Mouse (Mus musculus) MEL (cell line): ENCODE measurements around the gene 4930503B20Rik.

Experiments
- CHD1 ChIP-seq: IDR thresholded peaks from 2 replicates; pipeline ENCODE4 v1.6.1; 2012; ENCODE audit warnings: low read depth, mild to moderate bottlenecking, inconsistent platforms, low read length, improper control_type of control experiment
- CTCF ChIP-seq, 3 experiments: IDR thresholded peaks in 2 of 3; conservative IDR thresholded peaks in 1 of 3; 2 replicates each; pipeline ENCODE4 v1.5.1; 2011 to 2012; ENCODE audit warnings: low read length in 3 of 3, low read depth in 2 of 3, mild to moderate bottlenecking in 2 of 3, improper control_type of control experiment in 1 of 3, inconsistent platforms in 1 of 3, mixed read lengths in 1 of 3, moderate library complexity in 1 of 3; ENCODE audit not compliant: control insufficient read depth in 1 of 3, insufficient read depth in 1 of 3, poor library complexity in 1 of 3, severe bottlenecking in 1 of 3
- ELF1 ChIP-seq: IDR thresholded peaks from 2 replicates; pipeline ENCODE4 v1.6.1; 2014; ENCODE audit warnings: low read depth, mild to moderate bottlenecking, inconsistent platforms, low read length, improper control_type of control experiment, moderate library complexity
- EP300 ChIP-seq, 2 experiments: IDR thresholded peaks; 2 replicates each; pipeline ENCODE4 v1.6.1; 2011; ENCODE audit warnings: improper control_type of control experiment in 2 of 2, low read length in 2 of 2, low read depth in 1 of 2, mild to moderate bottlenecking in 1 of 2
- GATA1 ChIP-seq: IDR thresholded peaks from 2 replicates; pipeline ENCODE4 v1.6.1; 2011; ENCODE audit warnings: low read depth, low read length, improper control_type of control experiment
- MAFK ChIP-seq: IDR thresholded peaks from 2 replicates; pipeline ENCODE4 v1.6.1; 2011; ENCODE audit warnings: low read depth, mild to moderate bottlenecking, low read length, improper control_type of control experiment, borderline replicate concordance
- MAX ChIP-seq: IDR thresholded peaks from 2 replicates; pipeline ENCODE4 v1.6.1; 2011; ENCODE audit warnings: low read length, improper control_type of control experiment
- MEF2A ChIP-seq: IDR thresholded peaks from 2 replicates; pipeline ENCODE4 v1.6.1; 2014; ENCODE audit warnings: low read depth, mild to moderate bottlenecking, inconsistent platforms, low read length, improper control_type of control experiment; ENCODE audit not compliant: poor library complexity, insufficient replicate concordance, severe bottlenecking; ENCODE audit errors: extremely low read depth
- POLR2A ChIP-seq, 2 experiments: IDR thresholded peaks; 2 replicates each; pipeline ENCODE4 v1.6.1; 2011 to 2012; ENCODE audit warnings: low read length in 2 of 2, mild to moderate bottlenecking in 2 of 2, control low read depth in 1 of 2, improper control_type of control experiment in 1 of 2, low read depth in 1 of 2, moderate library complexity in 1 of 2; ENCODE audit not compliant: control insufficient read depth in 1 of 2, insufficient read depth in 1 of 2, poor library complexity in 1 of 2
- RAD21 ChIP-seq: IDR thresholded peaks from 2 replicates; pipeline ENCODE4 v1.6.1; 2011; ENCODE audit warnings: mild to moderate bottlenecking, low read depth, low read length, improper control_type of control experiment
- SIN3A ChIP-seq: IDR thresholded peaks from 2 replicates; pipeline ENCODE4 v1.6.1; 2012; ENCODE audit warnings: low read length, improper control_type of control experiment, inconsistent platforms
- USF1 ChIP-seq: IDR thresholded peaks from 2 replicates; pipeline ENCODE4 v1.6.1; 2014; ENCODE audit warnings: low read depth, mild to moderate bottlenecking, inconsistent platforms, low read length, improper control_type of control experiment, moderate library complexity
- USF2 ChIP-seq, 2 experiments: IDR thresholded peaks; 2 replicates each; pipeline ENCODE4 v1.6.1; 2011 to 2012; ENCODE audit warnings: improper control_type of control experiment in 2 of 2, low read length in 2 of 2, borderline replicate concordance in 1 of 2, inconsistent platforms in 1 of 2, low read depth in 1 of 2, mild to moderate bottlenecking in 1 of 2; ENCODE audit not compliant: insufficient read depth in 1 of 2

DNA sequence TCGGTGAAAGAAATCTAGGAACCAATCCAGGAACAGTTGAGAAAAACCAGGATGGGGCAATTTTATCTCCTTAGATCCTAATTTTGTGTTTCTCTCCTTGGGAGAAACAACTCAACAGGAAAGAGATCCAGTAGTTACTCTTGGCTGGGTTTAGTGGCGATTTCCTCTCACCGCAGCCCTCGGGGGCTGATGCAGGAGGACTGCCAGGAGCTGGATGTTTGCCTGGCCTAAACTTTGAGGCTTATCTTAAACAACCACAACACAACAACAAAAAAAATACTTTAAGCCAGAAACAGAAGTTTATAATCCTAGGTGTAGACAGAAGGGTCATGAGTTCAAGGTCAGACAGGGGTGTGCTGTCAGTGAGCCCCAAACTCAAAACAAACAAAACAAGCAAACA, 39.3 kb downstream of the 4930503B20Rik start:
- TF ChIP-seq CTCF (IDR thresholded peaks at IDR 0.05 in 2 of 3, conservative IDR thresholded peaks at IDR 0.05 in 1 of 3; ENCODE audit: control insufficient read depth in 1 of 3, insufficient read depth in 1 of 3, low read depth in 2 of 3, low read length in 3 of 3, poor library complexity in 1 of 3, severe bottlenecking in 1 of 3) = no peak
- no peak for TF ChIP-seq MAFK
- TF ChIP-seq SIN3A = no peak
- no peak for TF ChIP-seq POLR2A (IDR thresholded peaks at IDR 0.05; ENCODE audit: control insufficient read depth in 1 of 2, insufficient read depth in 1 of 2, low read depth in 1 of 2, low read length in 2 of 2, poor library complexity in 1 of 2)
- no peak for TF ChIP-seq CHD1
- no peak for TF ChIP-seq RAD21
- no peak for TF ChIP-seq ELF1
- no peak for TF ChIP-seq EP300 (IDR thresholded peaks at IDR 0.05; ENCODE audit: low read depth in 1 of 2, low read length in 2 of 2)
- TF ChIP-seq USF2 (IDR thresholded peaks at IDR 0.05; ENCODE audit: borderline replicate concordance in 1 of 2, insufficient read depth in 1 of 2, low read depth in 1 of 2, low read length in 2 of 2) = no peak
- no peak for TF ChIP-seq MAX
- TF ChIP-seq USF1 = no peak
- no peak for TF ChIP-seq MEF2A
- no peak for TF ChIP-seq GATA1
